Mouse (Mus musculus) heart, embryonic 16.5 days (tissue): Measurements from ENCODE around the gene Ablim1. TPM values are rescaled to one million over a fixed set of nuclear protein-coding genes. Genes with fewer than 3 reads are reported as not detected.

Experiments
- ATAC-seq: fragments of 200-750 bp; cut with Nextera tagmentation; replicated peaks from 2 replicates; pipeline ENCODE4 v1.8.0; 2017; ENCODE audit warnings: moderate number of reproducible peaks; ENCODE audit not compliant: insufficient read depth, low FRiP score; ENCODE audit errors: extremely low read depth
- H3K27ac ChIP-seq: fragments of 300-500 bp; sonication (generic); 2 replicates; pipeline ENCODE4 v1.5.1; 2014; ENCODE audit warnings: mild to moderate bottlenecking, low read length, control low read depth, moderate library complexity
- H3K27me3 ChIP-seq: fragments of 300-500 bp; sonication (generic); 2 replicates; pipeline ENCODE4 v1.6.1; 2014; ENCODE audit warnings: low read length, mixed read lengths; ENCODE audit not compliant: control insufficient read depth, insufficient read depth
- H3K36me3 ChIP-seq: fragments of 300-500 bp; sonication (generic); 2 replicates; pipeline ENCODE4 v1.6.1; 2014; ENCODE audit not compliant: control insufficient read depth, insufficient read depth
- H3K4me1 ChIP-seq: fragments of 300-500 bp; sonication (generic); 2 replicates; pipeline ENCODE4 v1.6.1; 2014; ENCODE audit warnings: low read length, mixed read lengths; ENCODE audit not compliant: control insufficient read depth, insufficient read depth
- H3K4me2 ChIP-seq: fragments of 300-500 bp; sonication (generic); 2 replicates; pipeline ENCODE4 v1.6.1; 2014; ENCODE audit warnings: low read depth, mild to moderate bottlenecking, control low read depth, low read length
- H3K4me3 ChIP-seq: fragments of 300-500 bp; sonication (generic); 2 replicates; pipeline ENCODE4 v1.5.1; 2014; ENCODE audit warnings: mild to moderate bottlenecking, control low read depth, low read length
- H3K9ac ChIP-seq: fragments of 300-500 bp; sonication (generic); 2 replicates; pipeline ENCODE4 v1.6.1; 2014; ENCODE audit warnings: low read length, control low read depth
- H3K9me3 ChIP-seq: fragments of 300-500 bp; sonication (generic); replicated peaks from 2 replicates; pipeline ENCODE4 v1.6.1; 2016; ENCODE audit warnings: low read length; ENCODE audit not compliant: control insufficient read depth
- WGBS: fragments of 180-500 bp; shearing (Covaris S2); extraction: QIAGEN DNeasy Blood & Tissue Kit; methylation state at CpG from one replicate; pipeline ENCODE4 v1.1.7; 2014; 5-methylcytosine and 5-hydroxymethylcytosine counted together
- polyA plus RNA-seq: library from polyadenylated mRNA; unstranded; fragments of >200 nt; fragmentation: Nextera tagmentation; extraction: Ambion mirVana; gene quantifications from 2 replicates; pipeline ENCODE4 v1.2.1, GENCODE M21; 2015

Gene Ablim1
- polyA plus RNA-seq, 1 experiment from 2014 or later, result 72.6 TPM

DNA sequence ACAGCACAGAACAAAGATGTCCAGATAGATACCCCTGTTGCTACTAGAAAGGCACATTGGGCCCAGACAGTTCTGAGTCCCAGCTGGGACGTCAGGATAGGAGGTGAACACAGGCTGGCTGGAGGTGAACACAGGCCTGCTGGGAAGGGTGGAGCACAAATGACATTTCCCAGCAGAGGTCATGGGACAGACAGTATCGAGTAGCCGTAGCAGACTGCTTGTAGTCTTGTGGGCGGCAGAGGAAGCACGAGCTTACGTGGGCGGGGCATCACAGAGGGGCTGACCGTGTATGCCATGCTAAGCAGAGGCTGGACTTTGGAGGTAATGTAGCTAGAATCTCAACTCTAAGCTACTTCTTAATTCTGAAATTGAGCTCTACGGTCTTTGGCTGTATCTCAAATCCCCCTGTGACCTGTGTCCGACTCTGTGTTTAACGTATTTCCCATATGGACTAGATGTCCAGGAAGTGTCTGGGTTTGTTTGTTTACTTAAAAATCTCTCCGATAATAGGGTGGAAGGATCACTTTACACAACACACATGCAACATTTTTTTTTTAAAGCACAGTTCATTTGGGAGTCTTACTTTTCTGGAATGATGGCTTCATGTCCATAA lies 114.1 kb downstream of the Ablim1 start:
- Histone ChIP-seq H3K4me1 (peaks cover 69% of the 10 kb centered on the region), H3K4me2 (no peak overlapping the region; the same call in 1 of the 2 replicates), H3K4me3 (no peak overlapping the region), H3K36me3 (no peaks in the 10 kb centered on the region), H3K27ac (peak overlapping the region; percentile 54), H3K9ac (peak overlapping the region; percentile 37; the same call in 1 of the 2 replicates), H3K27me3 (no peaks in the 10 kb centered on the region), H3K9me3 (no peaks in the 10 kb centered on the region)
- ATAC-seq, result no peak
- WGBS, result 42% methylated on average over 12 of the region's 12 CpGs

DNA sequence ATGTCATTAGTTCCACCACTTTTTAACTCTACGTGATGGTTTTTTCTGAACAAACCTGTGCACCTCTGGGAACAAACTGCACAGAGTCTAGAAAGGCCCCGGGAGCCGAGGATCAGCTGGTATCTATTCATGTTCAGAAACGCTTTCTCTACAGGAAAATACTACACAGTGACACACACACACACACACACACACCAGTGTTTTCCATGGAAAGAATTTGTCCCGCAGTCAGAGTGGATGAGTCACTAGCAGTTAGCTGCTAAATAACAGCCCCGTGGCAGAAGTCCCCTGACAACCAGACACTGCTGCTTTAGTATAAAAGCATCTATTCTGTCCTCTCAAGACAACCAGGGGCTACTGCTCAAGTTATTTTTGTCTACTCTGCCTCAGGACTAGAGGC lies 115.4 kb downstream of the Ablim1 start:
- H3K27ac ChIP-seq, result peak overlapping the region; percentile 54
- 14% methylated on average over 6 of the region's 6 CpGs for WGBS
- 0 out of 2 replicates have a peak overlapping the region, but pooled peaks have one; percentile 27 for H3K9ac ChIP-seq

DNA sequence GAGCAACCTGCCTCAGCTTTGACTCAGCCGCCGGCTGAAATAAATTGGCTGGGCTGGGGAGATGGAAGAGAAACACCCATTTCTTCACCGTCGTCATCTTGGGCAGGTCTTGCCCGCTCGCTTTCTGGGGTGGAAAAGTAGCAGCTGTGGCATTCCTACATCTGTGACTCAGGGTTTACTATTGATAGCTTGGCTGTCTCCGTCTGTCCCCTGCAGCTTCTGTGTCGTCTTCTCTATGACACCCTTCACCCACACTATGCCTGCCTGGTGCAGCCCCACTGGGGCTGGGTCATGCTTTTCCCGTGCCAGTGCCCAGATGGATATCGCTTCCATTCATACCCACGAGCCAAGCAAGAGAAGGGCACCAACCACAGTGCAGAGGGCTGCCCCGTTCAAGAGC lies 116.2 kb downstream of the Ablim1 start:
- H3K27ac ChIP-seq, result peak overlapping the region; percentile 92
- WGBS, result 34% methylated on average over 12 of the region's 12 CpGs
- no peak for ATAC-seq
- no peaks in the 10 kb centered on the region for H3K9me3 ChIP-seq
- peak overlapping the region; percentile 80 for H3K4me2 ChIP-seq
- H3K4me3 ChIP-seq, result no peak overlapping the region
- no peaks in the 10 kb centered on the region for H3K27me3 ChIP-seq
- peak overlapping the region; percentile 78 for H3K9ac ChIP-seq
- H3K36me3 ChIP-seq, result no peaks in the 10 kb centered on the region
- peaks cover 76% of the 10 kb centered on the region for H3K4me1 ChIP-seq

More for the DNA sequence above, 115.4 kb downstream of the Ablim1 start:
- H3K27me3 ChIP-seq, result no peaks in the 10 kb centered on the region
- ATAC-seq, result no peak
- H3K9me3 ChIP-seq, result no peaks in the 10 kb centered on the region
- peak overlapping the region; percentile 80 for H3K4me2 ChIP-seq
- no peak overlapping the region for H3K4me3 ChIP-seq
- no peaks in the 10 kb centered on the region for H3K36me3 ChIP-seq
- H3K4me1 ChIP-seq, result peaks cover 81% of the 10 kb centered on the region

DNA sequence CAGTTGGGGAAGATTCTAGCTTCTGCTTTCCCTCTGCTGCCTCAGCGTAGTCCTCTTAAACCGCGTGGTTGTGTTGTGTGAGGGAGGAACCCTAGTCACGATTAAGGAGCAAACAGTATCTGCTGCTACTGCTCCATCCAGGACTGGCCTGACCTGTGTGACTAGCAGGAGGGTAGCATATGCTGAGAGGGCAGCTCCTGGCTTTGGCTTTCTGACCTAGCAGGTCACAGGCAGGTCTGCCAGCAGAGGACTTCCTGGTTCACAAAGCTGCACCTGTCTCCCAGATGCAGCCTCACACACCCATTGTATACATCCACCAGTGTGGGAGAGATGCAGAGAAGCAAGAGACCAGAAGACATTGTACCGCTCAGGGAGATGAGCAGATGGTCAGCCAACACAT lies 116.7 kb downstream of the Ablim1 start:
- ATAC-seq, result no peak
- H3K9me3 ChIP-seq, result no peaks in the 10 kb centered on the region
- peak overlapping the region; percentile 75; the same call in 1 of the 2 replicates for H3K4me3 ChIP-seq
- H3K36me3 ChIP-seq, result no peaks in the 10 kb centered on the region
- 39% methylated on average over 5 of the region's 5 CpGs for WGBS
- peaks cover 77% of the 10 kb centered on the region for H3K4me1 ChIP-seq
- peak overlapping the region; percentile 80; the same call in 1 of the 2 replicates for H3K4me2 ChIP-seq
- peak overlapping the region; percentile 78 for H3K9ac ChIP-seq
- H3K27ac ChIP-seq, result peak overlapping the region; percentile 92
- H3K27me3 ChIP-seq, result no peaks in the 10 kb centered on the region

DNA sequence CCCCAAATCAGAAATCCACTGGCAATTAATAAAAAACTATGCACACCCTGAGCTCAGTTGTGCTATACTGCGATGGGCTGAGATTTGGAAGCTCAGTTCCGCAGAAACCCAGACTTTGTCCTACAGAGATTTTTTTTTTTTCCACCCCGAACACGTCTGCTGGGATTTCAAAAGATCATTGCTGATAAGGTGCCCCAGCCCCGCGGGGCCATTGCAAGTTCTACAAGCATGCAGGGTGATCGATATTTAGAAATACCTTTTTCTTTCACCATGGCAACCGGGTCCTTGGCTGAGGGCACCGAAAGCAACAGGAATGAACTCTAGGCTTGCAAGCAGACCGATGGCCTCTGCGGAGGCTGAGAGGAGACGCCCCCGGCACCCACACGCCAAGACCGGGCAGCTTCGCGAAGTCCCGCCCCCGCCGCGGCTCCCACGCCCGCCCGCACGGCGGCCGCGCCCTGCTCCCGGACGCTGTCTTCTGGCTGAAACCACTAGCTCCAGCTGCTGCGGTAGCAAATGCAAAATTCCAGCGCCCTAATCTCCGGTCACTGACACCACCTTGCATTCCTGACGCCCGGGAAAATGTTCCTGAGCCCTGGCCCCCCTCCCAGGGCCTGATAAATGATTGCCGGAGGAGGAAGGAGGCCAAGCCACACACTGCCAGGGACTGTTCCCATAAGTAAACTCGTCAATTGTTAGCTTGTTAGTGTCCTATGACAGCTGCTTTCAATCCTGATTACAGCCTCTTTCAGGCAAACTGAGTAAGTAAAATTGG lies 117.5 kb downstream of the Ablim1 start:
- 1% methylated on average over 37 of the region's 37 CpGs for WGBS
- Histone ChIP-seq H3K4me3 (peak overlapping the region; percentile 75), H3K4me1 (peaks cover 73% of the 10 kb centered on the region), H3K9ac (peak overlapping the region; percentile 78), H3K36me3 (no peaks in the 10 kb centered on the region; the same call in 1 of the 2 replicates), H3K27me3 (no peaks in the 10 kb centered on the region), H3K9me3 (no peaks in the 10 kb centered on the region), H3K27ac (peak overlapping the region; percentile 92), H3K4me2 (peak overlapping the region; percentile 80)
- peak; percentile 74 for ATAC-seq

DNA sequence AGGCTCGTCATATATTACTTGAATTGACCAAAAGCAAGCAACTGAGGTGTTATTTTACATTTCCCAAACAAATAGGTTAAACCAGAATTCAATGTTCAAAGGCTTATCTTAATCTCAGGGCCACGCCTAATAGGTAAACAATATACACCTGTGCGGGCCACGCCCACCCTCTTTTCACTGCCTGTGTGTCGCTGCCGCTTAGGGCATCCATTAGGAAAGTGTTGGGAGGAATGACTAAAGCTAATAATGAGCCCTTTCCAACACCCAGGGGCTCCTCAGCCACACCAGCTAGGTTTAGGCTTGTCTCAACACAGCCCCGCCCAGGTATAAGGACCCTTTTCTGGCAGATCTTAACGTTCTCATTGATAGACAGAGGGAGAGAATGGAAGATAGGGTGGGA lies 118.1 kb downstream of the Ablim1 start:
- H3K4me3 ChIP-seq, result peak overlapping the region; percentile 75
- ATAC-seq, result no peak
- peak overlapping the region; percentile 92 for H3K27ac ChIP-seq
- no peaks in the 10 kb centered on the region; the same call in 1 of the 2 replicates for H3K36me3 ChIP-seq
- peak overlapping the region; percentile 78 for H3K9ac ChIP-seq
- 29% methylated on average over 8 of the region's 8 CpGs for WGBS
- no peaks in the 10 kb centered on the region for H3K27me3 ChIP-seq
- H3K9me3 ChIP-seq, result no peaks in the 10 kb centered on the region
- H3K4me1 ChIP-seq, result peaks cover 67% of the 10 kb centered on the region
- peak overlapping the region; percentile 80 for H3K4me2 ChIP-seq

DNA sequence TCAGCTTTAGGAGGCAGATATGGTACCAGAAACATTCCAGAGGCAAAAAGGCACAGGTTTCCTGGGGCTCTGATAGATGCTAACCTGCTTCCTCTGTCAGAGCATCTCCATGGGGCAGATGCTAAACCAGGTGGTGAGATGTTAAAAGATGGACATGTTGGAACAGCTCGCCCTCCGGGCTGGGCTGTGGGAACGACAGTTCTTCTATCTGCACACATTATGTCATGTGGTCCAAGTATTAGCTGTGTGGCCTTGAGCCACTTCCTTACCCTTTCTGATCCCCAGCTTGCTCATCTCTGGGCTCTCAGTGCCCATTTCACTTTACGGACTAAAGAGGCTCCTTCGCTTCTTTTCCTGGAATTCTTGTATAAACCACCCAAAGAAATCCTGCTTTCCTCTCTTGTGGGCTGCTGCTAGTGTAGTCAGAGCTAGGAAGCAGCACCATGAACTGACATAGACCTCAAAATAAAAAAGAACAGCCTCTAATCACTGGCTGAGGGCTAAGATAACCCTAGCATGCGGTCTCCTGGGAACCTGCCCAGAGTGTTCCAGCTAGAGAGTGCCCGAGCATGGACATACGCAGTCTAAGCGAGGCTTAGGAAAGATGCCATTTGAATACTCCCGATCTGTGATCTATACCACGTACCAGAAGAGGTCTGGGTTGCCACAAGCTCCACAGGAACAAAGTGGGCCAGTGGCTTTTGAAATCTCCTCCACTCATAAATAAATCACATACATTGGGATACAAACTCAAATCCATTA lies 119.4 kb downstream of the Ablim1 start:
- Histone ChIP-seq H3K4me3 (peak overlapping the region; percentile 75), H3K27ac (peak overlapping the region; percentile 92), H3K9ac (peak overlapping the region; percentile 78), H3K9me3 (no peaks in the 10 kb centered on the region), H3K4me2 (peak overlapping the region; percentile 80), H3K27me3 (no peaks in the 10 kb centered on the region), H3K4me1 (peaks cover 59% of the 10 kb centered on the region), H3K36me3 (peaks cover 4% of the 10 kb centered on the region; the same call in 1 of the 2 replicates)
- WGBS, result 54% methylated on average over 11 of the region's 11 CpGs
- ATAC-seq, result peak; percentile 28

DNA sequence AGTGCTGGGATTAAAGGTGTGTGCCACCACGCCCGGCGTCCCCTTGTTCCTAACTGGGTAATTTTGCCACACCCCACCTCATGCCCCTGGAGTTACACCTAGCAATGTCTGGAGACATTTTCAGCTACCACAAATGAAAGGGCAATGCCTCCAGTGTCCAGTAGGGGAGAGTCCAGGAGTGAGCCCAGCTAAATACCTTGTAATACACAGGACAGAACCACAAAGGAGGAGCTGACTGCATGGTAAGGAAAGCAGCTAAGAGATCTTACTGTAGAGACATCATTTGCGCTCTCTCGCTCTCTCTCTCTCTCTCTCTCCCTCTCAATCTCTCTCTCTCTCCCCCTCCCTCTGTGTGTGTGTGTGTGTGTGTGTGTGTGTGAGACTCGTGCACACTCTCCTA lies 120.8 kb downstream of the Ablim1 start:
- peak overlapping the region; percentile 36; the same call in 1 of the 2 replicates for H3K4me2 ChIP-seq
- H3K27me3 ChIP-seq, result no peaks in the 10 kb centered on the region
- H3K27ac ChIP-seq, result 0 out of 2 replicates have a peak overlapping the region, but pooled peaks have one; percentile 9
- WGBS, result 74% methylated on average over 6 of the region's 6 CpGs
- no peaks in the 10 kb centered on the region for H3K9me3 ChIP-seq
- peak overlapping the region; percentile 46 for H3K9ac ChIP-seq
- peaks cover 4% of the 10 kb centered on the region; the same call in 1 of the 2 replicates for H3K36me3 ChIP-seq
- no peak for ATAC-seq
- H3K4me1 ChIP-seq, result peaks cover 53% of the 10 kb centered on the region
- H3K4me3 ChIP-seq, result no peak overlapping the region
